Mouse (Mus musculus) retina, postnatal 7 days (tissue): ENCODE measurements around the gene Pate2.

ENCODE experiments used
- DNase-seq: peaks from one replicate; pipeline ENCODE4 v3.0.0-alpha.2; 2012; ENCODE audit warnings: low read depth, low spot score

The Pate2 gene

GRCm38 (mm10) chr9:35569571-35570534 is at the start of gene Pate2, which contains the start of gene Hyls1:
TSS of gene Pate2 (plus strand) at chr9:35570284.
TSS of gene Hyls1 (minus strand) at chr9:35570398.
- peak; percentile 93 for DNase-seq

GRCm38 (mm10) chr9:35520631-35521348 is 49.3 kb upstream of the Pate2 start:
- no peak for DNase-seq

- DNase-seq = no peak
Measured at GRCm38 (mm10) chr9:35522241-35522640, 47.8 kb upstream of the Pate2 start.

GRCm38 (mm10) chr9:35522821-35523515 is 47.1 kb upstream of the Pate2 start:
- DNase-seq = no peak

GRCm38 (mm10) chr9:35523541-35523940 is 46.5 kb upstream of the Pate2 start:
- DNase-seq = no peak

DNA sequence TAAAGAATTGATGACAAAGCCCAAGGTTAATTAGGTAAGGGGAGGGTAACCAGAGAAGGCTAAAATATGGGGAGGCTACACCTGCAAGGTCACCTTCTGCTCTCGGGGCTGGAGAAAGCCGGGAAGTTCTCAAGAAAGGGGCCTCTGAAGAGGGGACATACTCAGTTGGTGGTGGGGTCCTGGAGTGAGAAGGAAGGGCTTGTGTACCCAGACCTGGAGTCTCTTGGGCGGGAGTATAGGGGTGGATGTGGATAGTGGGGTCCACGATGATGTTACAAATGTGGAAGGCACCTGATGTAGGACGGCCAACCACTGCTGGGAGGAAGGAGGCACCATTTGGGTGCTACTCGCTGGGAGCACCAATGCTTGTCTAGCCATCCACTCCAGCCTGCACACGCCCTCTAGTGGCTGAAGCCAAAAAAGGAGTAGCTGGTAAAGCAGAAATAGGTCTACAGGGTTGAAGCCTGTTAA is 46.1 kb upstream of the Pate2 start:
- peak; percentile 54 for DNase-seq

DNA sequence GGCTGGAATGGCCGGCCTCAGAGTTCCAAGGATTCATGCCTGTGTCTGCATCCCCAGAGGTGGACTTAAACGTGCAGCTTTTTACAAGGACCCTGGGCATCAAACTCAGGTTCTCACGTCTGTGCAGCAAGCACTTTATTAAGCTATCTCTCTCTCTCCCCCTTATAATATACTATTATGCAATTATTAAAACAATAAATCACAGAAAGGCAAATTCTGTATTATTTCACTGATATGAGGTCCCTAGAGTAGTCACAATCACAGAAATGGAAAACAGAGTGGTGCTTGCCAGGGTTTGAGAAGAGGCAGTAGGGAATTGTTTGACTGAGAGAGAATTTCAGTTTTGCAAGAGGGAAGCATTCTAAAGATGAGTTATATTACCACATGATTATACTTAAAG is 40.9 kb upstream of the Pate2 start:
- no peak for DNase-seq

DNA sequence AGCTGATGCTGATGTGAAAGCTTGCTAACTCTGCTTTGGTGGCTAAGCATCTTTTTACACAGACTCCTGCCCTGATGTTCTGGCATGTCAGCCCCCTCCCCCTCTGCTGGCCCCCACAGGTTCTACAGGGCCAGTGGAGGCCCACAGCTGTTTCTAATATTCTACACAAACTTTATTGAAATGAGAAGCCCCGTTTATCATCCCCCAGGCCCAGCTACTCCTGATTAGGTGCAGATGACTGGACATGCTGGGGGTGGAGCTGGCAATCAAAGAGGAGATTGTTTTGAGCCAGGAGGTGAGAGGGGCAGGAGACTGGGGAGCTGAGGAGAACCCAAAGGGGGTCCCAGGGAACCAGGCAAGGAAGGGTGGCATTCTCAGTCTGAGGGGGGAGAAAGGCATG is 40.3 kb upstream of the Pate2 start:
- no peak for DNase-seq

- no peak for DNase-seq
Measured at GRCm38 (mm10) chr9:35533266-35533665, 36.8 kb upstream of the Pate2 start.

- peak; percentile 57 for DNase-seq
Measured at GRCm38 (mm10) chr9:35535110-35535509, 35.0 kb upstream of the Pate2 start.

DNA sequence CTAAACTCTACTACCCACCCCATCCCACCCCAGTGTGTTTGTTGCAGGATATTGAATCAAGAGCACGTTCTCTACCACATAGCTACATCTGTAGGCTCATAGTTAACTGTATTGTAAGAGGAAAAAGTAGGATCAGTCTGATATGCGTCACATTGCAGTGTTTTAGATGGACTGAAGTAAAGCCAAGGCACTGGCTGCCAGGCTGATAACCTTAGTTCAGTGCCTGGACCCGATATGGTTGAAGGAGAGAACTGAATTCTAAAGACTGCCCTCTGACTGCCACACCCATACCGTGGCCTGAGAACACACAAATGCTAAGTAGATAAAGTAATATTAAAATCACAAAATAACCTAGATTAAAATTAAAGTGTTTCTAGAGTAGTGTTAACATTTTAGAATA is 34.2 kb upstream of the Pate2 start:
- no peak for DNase-seq

GRCm38 (mm10) chr9:35539001-35539750 is 30.9 kb upstream of the Pate2 start:
- DNase-seq = no peak

GRCm38 (mm10) chr9:35541024-35541423 is 29.1 kb upstream of the Pate2 start:
- no peak for DNase-seq

DNA sequence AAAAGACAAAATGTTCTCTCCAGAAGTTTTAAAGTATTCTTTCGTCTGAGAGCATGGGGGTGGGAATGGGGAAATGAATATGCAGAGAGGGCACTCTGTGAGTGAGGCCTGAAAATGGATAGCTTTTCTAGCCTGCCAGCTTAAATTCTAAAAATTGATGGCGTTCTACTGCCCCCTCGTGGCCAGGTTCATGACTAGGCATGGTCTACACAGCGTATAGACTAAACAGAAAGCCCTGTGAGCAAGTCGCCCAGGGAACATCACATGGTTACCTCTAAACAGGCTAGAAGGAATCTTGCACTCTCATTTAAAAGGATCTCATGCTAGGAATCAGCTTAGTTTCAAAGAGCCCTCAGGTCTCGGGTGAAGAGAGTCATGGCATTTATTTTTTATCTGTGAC is 28.6 kb upstream of the Pate2 start:
- peak; percentile 73 for DNase-seq

GRCm38 (mm10) chr9:35541941-35542340 is 28.1 kb upstream of the Pate2 start:
- no peak for DNase-seq

- DNase-seq = no peak
Measured at GRCm38 (mm10) chr9:35543099-35543860, 26.8 kb upstream of the Pate2 start.

- no peak for DNase-seq
Measured at GRCm38 (mm10) chr9:35544666-35545065, 25.4 kb upstream of the Pate2 start.

DNA sequence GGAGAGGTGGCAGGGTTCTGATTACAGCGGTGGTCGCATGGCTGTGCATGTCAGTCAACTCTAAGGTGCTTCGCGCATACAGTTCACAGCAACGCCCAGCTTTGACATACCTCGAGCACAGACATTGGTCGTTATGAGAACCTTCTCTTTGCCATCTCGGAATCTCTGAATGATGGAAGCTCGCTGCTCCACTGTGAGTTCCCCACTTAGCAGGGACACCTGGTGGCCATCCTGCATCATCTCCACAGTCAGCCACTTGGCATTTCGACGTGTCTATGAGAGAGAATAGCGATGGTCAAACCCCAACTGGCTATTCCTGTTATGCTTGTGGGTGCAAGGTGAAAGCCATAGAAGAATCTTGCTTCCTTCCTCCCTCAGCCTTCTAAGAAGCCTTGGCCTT is 24.4 kb upstream of the Pate2 start:
- no peak for DNase-seq

DNA sequence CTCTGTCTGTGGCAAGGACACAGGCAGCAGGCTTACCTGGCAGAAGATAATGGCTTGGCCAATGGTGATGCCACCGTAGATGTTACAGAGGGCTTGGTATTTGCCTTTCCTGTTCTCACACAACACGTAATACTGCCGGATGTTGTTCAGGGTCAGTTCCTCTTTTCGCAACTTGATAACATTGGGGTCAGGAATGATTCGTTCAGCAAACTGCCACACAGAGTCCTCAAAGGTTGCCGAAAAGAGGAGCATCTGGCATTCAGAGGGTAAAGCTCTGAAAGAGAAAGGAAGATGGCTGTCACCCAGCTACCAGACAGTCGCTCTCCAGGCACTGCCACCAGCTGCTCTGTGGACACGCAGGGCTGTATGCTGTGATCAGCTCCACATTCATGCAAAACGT is 23.3 kb upstream of the Pate2 start:
- DNase-seq = no peak

- DNase-seq = no peak
Measured at GRCm38 (mm10) chr9:35548455-35548854, 21.6 kb upstream of the Pate2 start.
